Mouse (Mus musculus) spleen, adult 2 months (tissue): ENCODE measurements around the gene Mrc2. TPM values are rescaled to one million over a fixed set of nuclear protein-coding genes. Genes with fewer than 3 reads are reported as not detected.

Experiments used
- DNase-seq, 2 experiments: peaks; one replicate each; pipeline versions ENCODE4 v3.0.0 to v3.0.0-alpha.2; 2012 to 2021; ENCODE audit warnings: low spot score in 2 of 2, low read depth in 1 of 2
- H3K27ac ChIP-seq: fragments of 200-500 bp; 2 replicates; pipeline ENCODE4 v1.5.1; 2012; ENCODE audit warnings: low read length, inconsistent platforms; ENCODE audit not compliant: insufficient read depth
- H3K27me3 ChIP-seq: fragments of 200-500 bp; 2 replicates; pipeline ENCODE4 v1.6.1; 2012; ENCODE audit warnings: mild to moderate bottlenecking, moderate library complexity, low read length, inconsistent platforms; ENCODE audit not compliant: control insufficient read depth, insufficient read depth
- H3K36me3 ChIP-seq: fragments of 200-500 bp; 2 replicates; pipeline ENCODE4 v1.6.1; 2012; ENCODE audit warnings: mild to moderate bottlenecking, low read length, inconsistent platforms; ENCODE audit not compliant: control insufficient read depth, insufficient read depth
- H3K4me1 ChIP-seq: fragments of 200-500 bp; 2 replicates; pipeline ENCODE4 v1.6.1; 2011; ENCODE audit warnings: inconsistent platforms; ENCODE audit not compliant: control insufficient read depth, insufficient read depth, insufficient read length
- H3K4me3 ChIP-seq: fragments of 200-500 bp; 2 replicates; pipeline ENCODE4 v1.5.1; 2011; ENCODE audit warnings: mild to moderate bottlenecking, inconsistent platforms; ENCODE audit not compliant: insufficient read depth, insufficient read length; ENCODE audit errors: extremely low read depth
- CTCF ChIP-seq: fragments of 200-500 bp; IDR thresholded peaks from 2 replicates; pipeline ENCODE4 v1.5.1; 2011; ENCODE audit warnings: mild to moderate bottlenecking, inconsistent platforms; ENCODE audit not compliant: insufficient read depth, insufficient read length, insufficient replicate concordance; ENCODE audit errors: extremely low read depth
- POLR2A ChIP-seq: fragments of 200-500 bp; IDR thresholded peaks from 2 replicates; pipeline ENCODE4 v1.6.1; 2011; ENCODE audit warnings: low read depth, low read length, inconsistent platforms
- WGBS: fragments of 180-500 bp; shearing (Covaris S2); methylation state at CpG from one replicate; pipeline ENCODE4 v1.1.7; 2018; 5-methylcytosine and 5-hydroxymethylcytosine counted together
- polyA plus RNA-seq: library from polyadenylated mRNA; depleted of rRNA; stranded (reverse); fragments of >200 nt; gene quantifications from 2 replicates; pipeline ENCODE4 v1.2.3, GENCODE M21; 2012; rRNA removed

Gene Mrc2
- polyA plus RNA-seq, result 5.9 and 6.5 TPM in 2 replicates

GRCm38 (mm10) chr11:105292124-105293071, at the start of gene Mrc2:
TSS of gene Mrc2 (plus strand) at chr11:105292643.
- no peak for DNase-seq
- H3K27me3 ChIP-seq, result peaks cover 10% of the 10 kb centered on the region
- TF ChIP-seq POLR2A (no peak), CTCF (no peak)
- H3K36me3 ChIP-seq, result peaks cover 4% of the 10 kb centered on the region; the same call in 1 of the 2 replicates
- H3K4me1 ChIP-seq, result peaks cover 6% of the 10 kb centered on the region
- H3K4me3 ChIP-seq, result peak within 1 kb of the TSS; percentile 17; the same call in 1 of the 2 replicates
- WGBS, result 3% methylated on average over 71 of the region's 75 CpGs
- peak within 1 kb of the TSS; percentile 54; the same call in 1 of the 2 replicates for H3K27ac ChIP-seq

- DNase-seq, result no peak
- 94% methylated on average over 1 of the region's 1 CpGs for WGBS
- Histone ChIP-seq H3K27me3 (no peaks in the 10 kb centered on the region), H3K27ac (no peak overlapping the region), H3K4me1 (no peaks in the 10 kb centered on the region), H3K4me3 (no peak overlapping the region), H3K36me3 (peaks cover 34% of the 10 kb centered on the region)
- TF ChIP-seq POLR2A (no peak), CTCF (no peak)
These were observed 46.1 kb upstream of the Mrc2 start for GRCm38 (mm10) chr11:105246369-105246768.

GRCm38 (mm10) chr11:105246785-105247184, 45.7 kb upstream of the Mrc2 start:
- peaks cover 34% of the 10 kb centered on the region for H3K36me3 ChIP-seq
- H3K4me3 ChIP-seq, result no peak overlapping the region
- 94% methylated on average over 6 of the region's 6 CpGs for WGBS
- H3K4me1 ChIP-seq, result no peaks in the 10 kb centered on the region
- DNase-seq, result no peak
- no peak overlapping the region for H3K27ac ChIP-seq
- no peaks in the 10 kb centered on the region for H3K27me3 ChIP-seq
- TF ChIP-seq CTCF (no peak), POLR2A (no peak)

- 95% methylated on average over 5 of the region's 5 CpGs for WGBS
- Histone ChIP-seq H3K4me1 (no peaks in the 10 kb centered on the region), H3K4me3 (no peak overlapping the region), H3K27ac (no peak overlapping the region), H3K27me3 (no peaks in the 10 kb centered on the region), H3K36me3 (peaks cover 34% of the 10 kb centered on the region)
- no peak for TF ChIP-seq POLR2A
- TF ChIP-seq CTCF, result no peak
- DNase-seq, result no peak
These were observed 45.1 kb upstream of the Mrc2 start for GRCm38 (mm10) chr11:105247321-105247720.

- Histone ChIP-seq H3K4me3 (no peak overlapping the region), H3K4me1 (no peaks in the 10 kb centered on the region), H3K36me3 (peaks cover 20% of the 10 kb centered on the region), H3K27ac (no peak overlapping the region), H3K27me3 (no peaks in the 10 kb centered on the region)
- TF ChIP-seq POLR2A, result no peak
- TF ChIP-seq CTCF, result no peak
- DNase-seq, result no peak
- WGBS, result 76% methylated on average over 3 of the region's 3 CpGs
These were observed 32.7 kb upstream of the Mrc2 start for GRCm38 (mm10) chr11:105259733-105260132.

- WGBS, result 94% methylated on average over 5 of the region's 5 CpGs
- DNase-seq, result no peak
- no peak overlapping the region for H3K4me3 ChIP-seq
- H3K27ac ChIP-seq, result no peak overlapping the region
- no peaks in the 10 kb centered on the region for H3K27me3 ChIP-seq
- TF ChIP-seq CTCF (no peak), POLR2A (no peak)
- peaks cover 18% of the 10 kb centered on the region for H3K36me3 ChIP-seq
- no peaks in the 10 kb centered on the region for H3K4me1 ChIP-seq
These were observed 31.3 kb upstream of the Mrc2 start for GRCm38 (mm10) chr11:105261116-105261515.
